Mouse (Mus musculus): Measurements from ENCODE around the gene Hmcn1. TPM values are rescaled to one million over a fixed set of nuclear protein-coding genes. Genes with fewer than 3 reads are reported as not detected.

Gene Hmcn1
- total and polyA plus RNA-seq, 3 experiments: not detected

DNA sequence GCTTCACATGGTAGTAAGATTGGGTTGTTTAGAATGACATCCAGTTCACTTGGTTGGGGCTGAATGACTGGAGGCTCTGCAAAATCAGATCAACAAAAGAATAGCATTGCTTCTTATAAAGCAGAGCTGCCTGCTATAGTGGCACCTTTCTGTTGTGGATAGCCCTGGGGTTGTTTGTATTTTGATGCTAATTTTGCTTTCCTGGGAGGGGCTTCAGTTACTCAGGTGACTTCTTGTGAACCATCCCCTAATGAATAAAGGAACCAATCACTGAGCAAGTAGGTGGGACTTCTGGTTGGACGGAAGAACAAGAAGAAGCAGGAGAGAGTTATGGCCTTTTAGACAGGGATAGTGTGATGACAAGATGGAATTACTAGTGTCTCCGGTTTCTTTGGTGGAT is 370.0 kb downstream of the Hmcn1 start:
- no peak overlapping the region for H3K4me3 ChIP-seq (ENCODE audit: control insufficient read depth in 1 of 2, insufficient read depth in 1 of 2, low read depth in 2 of 2, low read length in 2 of 2)
- H3K4me1 ChIP-seq (ENCODE audit: control insufficient read depth in 1 of 2, insufficient read depth in 2 of 2, low read length in 2 of 2): no peaks in the 10 kb centered on the region
- H3K27ac ChIP-seq (ENCODE audit: control insufficient read depth, low read depth, low read length): no peak overlapping the region
- TF ChIP-seq KAT2A (conservative IDR thresholded peaks at IDR 0.05; ENCODE audit: low read depth, low read length): no peak
- no peak for TF ChIP-seq ZC3H11A (IDR thresholded peaks at IDR 0.05; ENCODE audit: low read depth, low read length)
- no peak for TF ChIP-seq POLR2A (IDR thresholded peaks at IDR 0.05; ENCODE audit: control insufficient read depth in 1 of 2, insufficient read depth in 1 of 2, low read depth in 1 of 2, low read length in 2 of 2, poor library complexity in 1 of 2)
- TF ChIP-seq TCF12 (IDR thresholded peaks at IDR 0.05; ENCODE audit: low read depth, low read length): no peak
- TF ChIP-seq E2F4 (IDR thresholded peaks at IDR 0.05; ENCODE audit: borderline replicate concordance, low read depth, low read length): no peak
- TF ChIP-seq CHD2 (IDR thresholded peaks at IDR 0.05; ENCODE audit: low read length): no peak
- TF ChIP-seq POLR2AphosphoS5 (IDR thresholded peaks at IDR 0.05; ENCODE audit: borderline replicate concordance, low read depth, low read length): no peak
- no peak for TF ChIP-seq ELF1 (IDR thresholded peaks at IDR 0.05; ENCODE audit: low read depth, low read length)
- no peak for DNase-seq (ENCODE audit: low read depth, low spot score)
- H3K27me3 ChIP-seq (ENCODE audit: control insufficient read depth in 1 of 2, insufficient read depth in 2 of 2, low read length in 2 of 2): peaks cover 0 to 3% of the 10 kb centered on the region in 2 experiments; a peak in 1 of 4 replicates
- H3K79me2 ChIP-seq (ENCODE audit: control insufficient read depth, insufficient read depth, low read length, poor library complexity): no peaks in the 10 kb centered on the region
- H3K36me3 ChIP-seq (ENCODE audit: control insufficient read depth in 1 of 2, insufficient read depth in 2 of 2, low read length in 2 of 2): no peaks in the 10 kb centered on the region
- no peaks in the 10 kb centered on the region for H3K9me3 ChIP-seq (replicated peaks; ENCODE audit: insufficient read depth, low read length)
- H3K9ac ChIP-seq (ENCODE audit: control insufficient read depth, low read depth, low read length, poor library complexity, severe bottlenecking): no peak overlapping the region

DNA sequence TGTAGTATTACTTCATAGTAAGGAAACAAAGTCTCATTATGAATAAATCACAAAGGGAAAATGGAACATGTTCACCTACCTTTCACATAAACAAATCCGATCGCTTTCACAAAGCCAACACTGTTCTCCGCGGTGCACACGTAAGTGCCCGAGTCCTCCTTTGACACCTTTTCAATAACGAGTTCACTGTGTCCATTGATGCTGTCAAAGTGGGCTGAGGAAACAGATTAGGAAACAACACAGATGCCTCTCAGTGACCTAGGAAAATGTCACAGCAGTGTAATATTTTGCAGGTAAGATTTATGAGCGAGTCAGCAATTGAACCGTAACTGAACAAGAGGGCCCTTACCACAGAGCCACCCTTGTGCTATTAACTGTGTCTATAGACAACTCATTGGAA is 382.7 kb downstream of the Hmcn1 start:
- Histone ChIP-seq H3K4me3 (ENCODE audit: control insufficient read depth in 1 of 2, insufficient read depth in 1 of 2, low read depth in 2 of 2, low read length in 2 of 2) (no peak overlapping the region), H3K9ac (ENCODE audit: control insufficient read depth, low read depth, low read length, poor library complexity, severe bottlenecking) (no peak overlapping the region), H3K9me3 (replicated peaks; ENCODE audit: insufficient read depth, low read length) (no peaks in the 10 kb centered on the region), H3K79me2 (ENCODE audit: control insufficient read depth, insufficient read depth, low read length, poor library complexity) (no peaks in the 10 kb centered on the region), H3K4me1 (ENCODE audit: control insufficient read depth in 1 of 2, insufficient read depth in 2 of 2, low read length in 2 of 2) (no peaks in the 10 kb centered on the region), H3K27ac (ENCODE audit: control insufficient read depth, low read depth, low read length) (no peak overlapping the region), H3K27me3 (ENCODE audit: control insufficient read depth in 1 of 2, insufficient read depth in 2 of 2, low read length in 2 of 2) (no peaks in the 10 kb centered on the region; a peak in 1 of 4 replicates), H3K36me3 (ENCODE audit: control insufficient read depth in 1 of 2, insufficient read depth in 2 of 2, low read length in 2 of 2) (no peaks in the 10 kb centered on the region)
- TF ChIP-seq GATA1 (IDR thresholded peaks at IDR 0.05; ENCODE audit: low read depth, low read length) (no peak), MXI1 (IDR thresholded peaks at IDR 0.05; ENCODE audit: low read depth, low read length) (no peak), SMC3 (IDR thresholded peaks at IDR 0.05; ENCODE audit: low read depth, low read length) (no peak), ETS1 (IDR thresholded peaks at IDR 0.05; ENCODE audit: low read depth, low read length) (no peak), USF2 (IDR thresholded peaks at IDR 0.05; ENCODE audit: borderline replicate concordance in 1 of 2, insufficient read depth in 1 of 2, low read depth in 1 of 2, low read length in 2 of 2) (no peak), CHD1 (IDR thresholded peaks at IDR 0.05; ENCODE audit: low read depth, low read length) (no peak), MYC (IDR thresholded peaks at IDR 0.05; ENCODE audit: low read depth, low read length) (no peak), KAT2A (conservative IDR thresholded peaks at IDR 0.05; ENCODE audit: low read depth, low read length) (no peak), ZKSCAN1 (IDR thresholded peaks at IDR 0.05; ENCODE audit: low read depth, low read length) (no peak), MEF2A (IDR thresholded peaks at IDR 0.05; ENCODE audit: extremely low read depth, insufficient replicate concordance, low read depth, low read length, poor library complexity, severe bottlenecking) (no peak), NELFE (IDR thresholded peaks at IDR 0.05; ENCODE audit: low read depth, low read length) (no peak), MAFK (IDR thresholded peaks at IDR 0.05; ENCODE audit: borderline replicate concordance, low read depth, low read length) (no peak), JUND (IDR thresholded peaks at IDR 0.05; ENCODE audit: low read depth, low read length) (no peak)
- no peak for DNase-seq (ENCODE audit: low read depth, low spot score)
